Mouse (Mus musculus) midbrain, postnatal 0 days (tissue): ENCODE results near the gene Cad. TPM values are rescaled to one million over a fixed set of nuclear protein-coding genes. Genes with fewer than 3 reads are reported as not detected.

Experiments used
- ATAC-seq: fragments of 200-750 bp; cut with Nextera tagmentation; 2 replicates; pipeline ENCODE4 v1.8.0; 2017; ENCODE audit warnings: moderate number of reproducible peaks, mild to moderate bottlenecking, moderate TSS enrichment, moderate library complexity; ENCODE audit not compliant: low FRiP score
- DNase-seq: peaks from one replicate; pipeline ENCODE4 v3.0.0-alpha.2; 2015; ENCODE audit warnings: low spot score
- H3K27ac ChIP-seq: fragments of 300-500 bp; sonication (generic); 2 replicates; pipeline ENCODE4 v1.5.1; 2014; ENCODE audit warnings: low read depth, mild to moderate bottlenecking, low read length, mixed read lengths
- H3K27me3 ChIP-seq: fragments of 300-500 bp; sonication (generic); 2 replicates; pipeline ENCODE4 v1.6.1; 2014; ENCODE audit warnings: low read length, control low read depth, mixed read lengths; ENCODE audit not compliant: insufficient read depth
- H3K36me3 ChIP-seq: fragments of 300-500 bp; sonication (generic); 2 replicates; pipeline ENCODE4 v1.6.1; 2014; ENCODE audit warnings: low read length, control low read depth, mixed read lengths; ENCODE audit not compliant: insufficient read depth
- H3K4me1 ChIP-seq: fragments of 300-500 bp; sonication (generic); 2 replicates; pipeline ENCODE4 v1.6.1; 2014; ENCODE audit warnings: mild to moderate bottlenecking, control low read depth, antibody characterized with exemption, low read length, mixed read lengths; ENCODE audit not compliant: insufficient read depth
- H3K4me2 ChIP-seq: fragments of 300-500 bp; sonication (generic); 2 replicates; pipeline ENCODE4 v1.6.1; 2014; ENCODE audit warnings: low read depth, mild to moderate bottlenecking, low read length, mixed read lengths; ENCODE audit not compliant: poor library complexity, severe bottlenecking
- H3K4me3 ChIP-seq: fragments of 300-500 bp; sonication (generic); 2 replicates; pipeline ENCODE4 v1.5.1; 2014; ENCODE audit warnings: low read depth, mild to moderate bottlenecking, low read length, moderate library complexity
- H3K9ac ChIP-seq: fragments of 300-500 bp; sonication (generic); replicated peaks from 2 replicates; pipeline ENCODE4 v1.6.1; 2014; ENCODE audit warnings: mild to moderate bottlenecking, low read length, moderate library complexity, mixed read lengths; ENCODE audit not compliant: poor library complexity, severe bottlenecking
- H3K9me3 ChIP-seq: fragments of 300-500 bp; sonication (generic); 2 replicates; pipeline ENCODE4 v1.6.1; 2016; ENCODE audit warnings: low read length, control low read depth
- CTCF ChIP-seq: IDR thresholded peaks from 2 replicates; pipeline ENCODE4 v1.5.1; 2016; ENCODE audit warnings: antibody characterized with exemption, mild to moderate bottlenecking
- WGBS: fragments of 180-500 bp; shearing (Covaris S2); extraction: QIAGEN DNeasy Blood & Tissue Kit; methylation state at CpG from one replicate; pipeline ENCODE4 v1.1.7; 2014; 5-methylcytosine and 5-hydroxymethylcytosine counted together
- polyA plus RNA-seq: library from polyadenylated mRNA; unstranded; fragments of >200 nt; fragmentation: Nextera tagmentation; extraction: Ambion mirVana; gene quantifications from 2 replicates; pipeline ENCODE4 v1.2.1, GENCODE M21; 2015
- total RNA-seq: library from RNA; depleted of rRNA; stranded (reverse); fragments of >200 nt; gene quantifications from 2 replicates; pipeline ENCODE4 v1.2.3, GENCODE M21; 2014

The Cad gene
- total and polyA plus RNA-seq, 2 experiments from 2014 or later, result 7.8 to 39.5 TPM

- H3K27ac ChIP-seq, result no peak overlapping the region
- H3K4me2 ChIP-seq, result no peak overlapping the region
- TF ChIP-seq CTCF, result peak; percentile 23
- H3K27me3 ChIP-seq, result peaks cover 10% of the 10 kb centered on the region
- H3K36me3 ChIP-seq, result no peaks in the 10 kb centered on the region
- ATAC-seq (no peak), DNase-seq (no peak)
- H3K4me3 ChIP-seq, result no peak overlapping the region
- 28% methylated on average over 7 of the region's 7 CpGs for WGBS
- H3K9me3 ChIP-seq, result no peaks in the 10 kb centered on the region
- no peak overlapping the region for H3K9ac ChIP-seq
- no peaks in the 10 kb centered on the region for H3K4me1 ChIP-seq
Measured at GRCm38 (mm10) chr5:31086606-31087005, 32.0 kb downstream of the Cad start.

GRCm38 (mm10) chr5:31087131-31087530, 32.6 kb downstream of the Cad start:
- ATAC-seq, result no peak
- Histone ChIP-seq H3K27ac (no peak overlapping the region), H3K27me3 (peaks cover 14% of the 10 kb centered on the region), H3K36me3 (no peaks in the 10 kb centered on the region), H3K4me1 (no peaks in the 10 kb centered on the region), H3K4me2 (no peak overlapping the region), H3K9me3 (no peaks in the 10 kb centered on the region), H3K4me3 (no peak overlapping the region), H3K9ac (no peak overlapping the region)
- no peak for TF ChIP-seq CTCF
- no peak for DNase-seq
- WGBS, result 64% methylated on average over 2 of the region's 2 CpGs

GRCm38 (mm10) chr5:31092231-31092975, 37.8 kb downstream of the Cad start:
- ATAC-seq, result no peak

GRCm38 (mm10) chr5:31093151-31094041, 38.8 kb downstream of the Cad start:
- H3K9ac ChIP-seq, result peak overlapping the region; percentile 62
- DNase-seq (peak; percentile 45), ATAC-seq (peak; percentile 50)
- H3K4me3 ChIP-seq, result peak overlapping the region; percentile 43
- peak overlapping the region; percentile 63 for H3K4me2 ChIP-seq
- H3K27ac ChIP-seq, result no peak overlapping the region
- H3K9me3 ChIP-seq, result no peaks in the 10 kb centered on the region
- peaks cover 60% of the 10 kb centered on the region for H3K27me3 ChIP-seq
- no peak for TF ChIP-seq CTCF
- peaks cover 4% of the 10 kb centered on the region; the same call in 1 of the 2 replicates for H3K4me1 ChIP-seq
- no peaks in the 10 kb centered on the region for H3K36me3 ChIP-seq
- 0% methylated on average over 43 of the region's 54 CpGs for WGBS

More at GRCm38 (mm10) chr5:31092231-31092975, 37.8 kb downstream of the Cad start:
- DNase-seq, result no peak
- Histone ChIP-seq H3K4me2 (peak overlapping the region; percentile 63), H3K4me3 (peak overlapping the region; percentile 43), H3K36me3 (no peaks in the 10 kb centered on the region), H3K9me3 (no peaks in the 10 kb centered on the region), H3K9ac (peak overlapping the region; percentile 62), H3K4me1 (peaks cover 4% of the 10 kb centered on the region; the same call in 1 of the 2 replicates), H3K27me3 (peaks cover 54% of the 10 kb centered on the region), H3K27ac (no peak overlapping the region)
- WGBS, result 4% methylated on average over 29 of the region's 53 CpGs
- no peak for TF ChIP-seq CTCF

- Histone ChIP-seq H3K9ac (no peak overlapping the region), H3K27me3 (peaks cover 60% of the 10 kb centered on the region), H3K27ac (no peak overlapping the region), H3K4me2 (peak overlapping the region; percentile 63), H3K36me3 (no peaks in the 10 kb centered on the region), H3K4me3 (peak overlapping the region; percentile 12; the same call in 1 of the 2 replicates), H3K9me3 (no peaks in the 10 kb centered on the region), H3K4me1 (peaks cover 4% of the 10 kb centered on the region; the same call in 1 of the 2 replicates)
- TF ChIP-seq CTCF, result no peak
- WGBS, result under 1% methylated on average over 29 of the region's 29 CpGs
- no peak for ATAC-seq
- no peak for DNase-seq
Measured at GRCm38 (mm10) chr5:31094100-31094798, 39.7 kb downstream of the Cad start.
